Mouse (Mus musculus) kidney, adult 10 weeks (tissue): Measurements from ENCODE around the gene Epop. TPM values are rescaled to one million over a fixed set of nuclear protein-coding genes. Genes with fewer than 3 reads are reported as not detected.

ENCODE experiments used
- polyA plus RNA-seq: library from polyadenylated mRNA; stranded (reverse); fragments of 350-450 nt; fragmentation: Illumina TruSeq; extraction: RNeasy Lipid Tissue Mini Kit (QIAGEN cat#74804); gene quantifications from one replicate; pipeline ENCODE4 v1.2.3, GENCODE M21; 2014; ENCODE audit warnings: low read depth, low replicate concordance

The Epop gene
- not detected for polyA plus RNA-seq

DNA sequence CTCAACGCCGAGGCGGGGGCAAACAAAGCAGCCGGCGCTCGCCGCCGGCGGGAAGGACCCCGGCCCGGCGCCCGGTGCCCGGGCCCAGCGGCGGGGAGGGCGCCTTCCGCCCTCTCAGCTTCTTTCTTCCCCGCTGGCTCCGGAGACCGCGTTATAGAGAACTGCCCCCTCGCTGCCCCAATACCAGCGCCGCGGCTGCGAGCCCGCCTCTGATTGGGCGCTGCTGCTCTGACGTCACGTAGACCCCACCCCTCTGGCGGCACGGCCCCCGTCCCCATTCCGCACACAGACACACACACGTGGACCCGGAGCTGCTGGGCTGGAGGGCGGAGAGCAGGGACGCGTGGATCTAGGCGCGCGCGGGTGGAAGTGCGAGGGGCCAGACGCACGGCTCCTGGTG is at the start of gene Epop:
Epop (minus strand) TSS at position 127 of the 400 bp plus-strand sequence.

DNA sequence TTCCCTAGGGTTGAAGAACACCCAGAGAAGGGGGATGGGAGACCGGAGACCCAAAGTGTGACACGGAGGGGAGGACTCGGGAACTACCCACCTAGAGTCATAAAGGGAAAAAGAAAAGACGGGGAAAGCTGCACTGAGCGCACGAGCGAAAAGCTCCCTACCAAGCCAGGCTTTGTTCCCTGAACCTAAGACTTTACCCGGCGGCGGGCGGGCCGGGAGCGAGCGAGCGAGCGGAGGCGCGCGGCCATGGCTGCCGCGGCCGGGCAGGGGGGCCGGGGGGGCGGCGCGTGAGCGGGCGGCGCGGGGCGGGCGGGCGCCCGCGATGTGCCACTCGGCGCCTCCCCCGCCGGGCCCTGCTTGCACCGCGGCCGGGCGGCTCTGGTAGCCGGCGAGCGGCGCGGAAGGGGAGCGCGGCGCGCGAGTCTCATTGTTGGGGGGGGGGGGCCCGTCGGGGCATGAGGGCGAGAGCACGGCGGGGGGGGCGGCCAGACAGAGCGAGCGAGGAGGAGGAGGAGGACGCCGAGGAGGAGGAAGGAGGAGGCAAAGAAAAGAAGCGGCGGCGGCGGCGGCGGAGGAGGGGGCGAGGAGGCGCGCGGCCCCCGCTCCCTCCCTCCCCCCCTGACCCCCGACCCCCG is 33.5 kb upstream of the Epop start, which contains the start of gene Mllt6:
Mllt6 (plus strand) TSS at position 522 of the 635 bp plus-strand sequence.

Other genes with a start within 250 kb of the Epop start
- 1.4 TPM for gene Arhgap23, start 214.2 kb downstream of the Epop start, polyA plus RNA-seq
- not detected for gene 4933428G20Rik, start 129.4 kb downstream of the Epop start, polyA plus RNA-seq
- 0.77 TPM for gene Srcin1, start 53.5 kb downstream of the Epop start, polyA plus RNA-seq
- 4.9 TPM for gene Mllt6, start 33.7 kb upstream of the Epop start, polyA plus RNA-seq
- 12.9 TPM for gene Cisd3, start 56.1 kb upstream of the Epop start, polyA plus RNA-seq
- gene Pcgf2, start 70.8 kb upstream of the Epop start, polyA plus RNA-seq, result 2.9 TPM
- gene Psmb3, start 73.7 kb upstream of the Epop start, polyA plus RNA-seq, result 7.2 TPM
- 4.6 TPM for gene Pip4k2b, start 115.0 kb upstream of the Epop start, polyA plus RNA-seq
- gene Cwc25, start 136.9 kb upstream of the Epop start, polyA plus RNA-seq, result 11.6 TPM
- gene 1700001P01Rik, start 146.2 kb upstream of the Epop start, polyA plus RNA-seq, result not detected
- gene Rpl23, start 152.7 kb upstream of the Epop start, polyA plus RNA-seq, result 1,275 TPM
- gene Lasp1, start 169.3 kb upstream of the Epop start, polyA plus RNA-seq, result 32.3 TPM
- gene B230217C12Rik, start 211.1 kb upstream of the Epop start, polyA plus RNA-seq, result 3.2 TPM